Mouse (Mus musculus) megakaryocyte, embryonic 14.5 days (primary cell): Measurements from ENCODE around the gene Npepl1.

Experiments
- FLI1 ChIP-seq: IDR thresholded peaks from 2 replicates; pipeline ENCODE4 v1.6.1; 2012; ENCODE audit warnings: low read length, inconsistent platforms, mixed read lengths
- GATA1 ChIP-seq: IDR thresholded peaks from 3 replicates; pipeline ENCODE4 v1.6.1; 2012; ENCODE audit warnings: mixed read lengths, low read length, inconsistent platforms, borderline replicate concordance

- TF ChIP-seq GATA1 (no peak), FLI1 (no peak)
Measured at GRCm38 (mm10) chr2:174071406-174071805, 38.7 kb upstream of the Npepl1 start.
